Mouse (Mus musculus) G1E (cell line): ENCODE measurements around the gene Rin1. TPM values are rescaled to one million over a fixed set of nuclear protein-coding genes. Genes with fewer than 3 reads are reported as not detected.

Source experiments
- ATAC-seq: 2 replicates; pipeline ENCODE4 v1.8.0; 2016; ENCODE audit warnings: mild to moderate bottlenecking; ENCODE audit not compliant: insufficient number of reproducible peaks, poor library complexity, low FRiP score, severe bottlenecking; ENCODE audit errors: extremely low read depth
- DNase-seq: peaks from one replicate; pipeline ENCODE4 v3.0.0; 2012; ENCODE audit warnings: low spot score
- H3K27me3 ChIP-seq: 2 replicates; pipeline ENCODE4 v1.6.1; 2012; ENCODE audit warnings: mild to moderate bottlenecking, low read length, inconsistent platforms; ENCODE audit not compliant: insufficient read depth
- H3K36me3 ChIP-seq: replicated peaks from 2 replicates; pipeline ENCODE3; 2012; ENCODE audit warnings: mild to moderate bottlenecking, inconsistent platforms
- H3K4me1 ChIP-seq: 2 replicates; pipeline ENCODE4 v1.6.1; 2012; ENCODE audit warnings: low read depth, low read length, inconsistent platforms, mixed read lengths; ENCODE audit not compliant: insufficient read depth
- H3K4me3 ChIP-seq: 2 replicates; pipeline ENCODE4 v1.5.1; 2012; ENCODE audit warnings: low read depth, mild to moderate bottlenecking, inconsistent platforms, low read length, moderate library complexity, mixed read lengths
- H3K9me3 ChIP-seq: replicated peaks from 2 replicates; pipeline ENCODE4 v1.6.1; 2012; ENCODE audit warnings: inconsistent platforms
- CTCF ChIP-seq: IDR thresholded peaks from 2 replicates; pipeline ENCODE4 v1.5.1; 2012; ENCODE audit warnings: low read depth, low read length, inconsistent platforms, mixed read lengths
- GATA1 ChIP-seq: IDR thresholded peaks from 2 replicates; pipeline ENCODE4 v1.6.1; 2012; ENCODE audit warnings: borderline replicate concordance, low read length, inconsistent platforms, mixed read lengths
- GATA2 ChIP-seq: IDR thresholded peaks from 2 replicates; pipeline ENCODE4 v1.6.1; 2012; ENCODE audit warnings: low read depth, low read length, inconsistent platforms, borderline replicate concordance
- POLR2AphosphoS5 ChIP-seq: IDR thresholded peaks from 2 replicates; pipeline ENCODE4 v1.6.1; 2012; ENCODE audit warnings: low read depth, low read length, inconsistent platforms; ENCODE audit not compliant: insufficient replicate concordance
- TAL1 ChIP-seq: conservative IDR thresholded peaks from 2 replicates; pipeline ENCODE4 v1.6.1; 2012; ENCODE audit warnings: low read depth, low read length, inconsistent platforms, mixed read lengths
- polyA plus RNA-seq: library from polyadenylated mRNA; stranded (reverse); fragments of >175 nt; gene quantifications from 2 replicates; pipeline ENCODE4 v1.2.3, GENCODE M21; 2012
- total RNA-seq, 2 experiments: library from RNA; stranded (forward) in 1 of 2; stranded (reverse) in 1 of 2; fragments of 200-1000 nt in 1 of 2; fragments of >200 nt in 1 of 2; fragmentation: Nextera tagmentation in 1 of 2; gene quantifications; 2 replicates each; pipeline ENCODE4 v1.2.3; 2014 to 2017

Gene Rin1
- total and polyA plus RNA-seq, 3 experiments, result 0.22 to 1.8 (median 0.72) TPM

- ATAC-seq (peak; percentile 75), DNase-seq (peak; percentile 83)
- peaks cover 50% of the 10 kb centered on the region for H3K27me3 ChIP-seq
- peak overlapping the region; percentile 70 for H3K4me3 ChIP-seq
- no peaks in the 10 kb centered on the region for H3K36me3 ChIP-seq
- no peak for TF ChIP-seq TAL1
- TF ChIP-seq CTCF, result no peak
- TF ChIP-seq GATA2, result no peak
- no peak for TF ChIP-seq POLR2AphosphoS5
- TF ChIP-seq GATA1, result no peak
- peaks cover 43% of the 10 kb centered on the region for H3K4me1 ChIP-seq
- H3K9me3 ChIP-seq, result no peaks in the 10 kb centered on the region
Measured at GRCm38 (mm10) chr19:5071545-5072369, 21.5 kb downstream of the Rin1 start.

GRCm38 (mm10) chr19:5072389-5073019 lies 22.2 kb downstream of the Rin1 start:
- Histone ChIP-seq H3K9me3 (no peaks in the 10 kb centered on the region), H3K4me3 (peak overlapping the region; percentile 70), H3K4me1 (peaks cover 35% of the 10 kb centered on the region), H3K27me3 (peaks cover 43% of the 10 kb centered on the region), H3K36me3 (no peaks in the 10 kb centered on the region)
- TF ChIP-seq GATA1 (no peak), CTCF (no peak), TAL1 (no peak), POLR2AphosphoS5 (no peak), GATA2 (no peak)
- no peak for DNase-seq
- no peak for ATAC-seq

GRCm38 (mm10) chr19:5073028-5073427 lies 22.7 kb downstream of the Rin1 start:
- H3K36me3 ChIP-seq, result no peaks in the 10 kb centered on the region
- H3K4me1 ChIP-seq, result peaks cover 30% of the 10 kb centered on the region
- H3K9me3 ChIP-seq, result no peaks in the 10 kb centered on the region
- TF ChIP-seq GATA1, result no peak
- TF ChIP-seq CTCF, result 0 out of 2 replicates have a peak, but pooled peaks have one; percentile 19
- peaks cover 40% of the 10 kb centered on the region for H3K27me3 ChIP-seq
- peak overlapping the region; percentile 70; the same call in 1 of the 2 replicates for H3K4me3 ChIP-seq
- no peak for DNase-seq
- no peak for ATAC-seq

GRCm38 (mm10) chr19:5073518-5073917 lies 23.2 kb downstream of the Rin1 start:
- Histone ChIP-seq H3K4me3 (no peak overlapping the region), H3K27me3 (peaks cover 35% of the 10 kb centered on the region), H3K4me1 (peaks cover 25% of the 10 kb centered on the region), H3K9me3 (no peaks in the 10 kb centered on the region), H3K36me3 (no peaks in the 10 kb centered on the region)
- ATAC-seq (no peak), DNase-seq (no peak)
- TF ChIP-seq POLR2AphosphoS5, result no peak
- no peak for TF ChIP-seq GATA1
- no peak for TF ChIP-seq GATA2
- no peak for TF ChIP-seq CTCF

GRCm38 (mm10) chr19:5079279-5079678 lies 29.0 kb downstream of the Rin1 start:
- H3K27me3 ChIP-seq, result peaks cover 32% of the 10 kb centered on the region
- ATAC-seq (no peak), DNase-seq (no peak)
- no peaks in the 10 kb centered on the region for H3K9me3 ChIP-seq
- no peak overlapping the region for H3K4me3 ChIP-seq
- TF ChIP-seq CTCF (no peak), GATA1 (no peak), TAL1 (no peak), GATA2 (no peak), POLR2AphosphoS5 (no peak)
- peaks cover 6% of the 10 kb centered on the region; the same call in 1 of the 2 replicates for H3K4me1 ChIP-seq
- H3K36me3 ChIP-seq, result no peaks in the 10 kb centered on the region

- Histone ChIP-seq H3K9me3 (no peaks in the 10 kb centered on the region), H3K4me3 (0 out of 2 replicates have a peak overlapping the region, but pooled peaks have one; percentile 9), H3K4me1 (peaks cover 10% of the 10 kb centered on the region), H3K27me3 (peaks cover 31% of the 10 kb centered on the region), H3K36me3 (no peaks in the 10 kb centered on the region)
- no peak for DNase-seq
- no peak for ATAC-seq
- TF ChIP-seq CTCF (no peak), TAL1 (no peak), GATA2 (no peak), POLR2AphosphoS5 (no peak), GATA1 (no peak)
Measured at GRCm38 (mm10) chr19:5082005-5082404, 31.7 kb downstream of the Rin1 start.
